Mouse (Mus musculus) midbrain, embryonic 10.5 days (tissue): Measurements from ENCODE around the gene 4930407I10Rik. TPM values are rescaled to one million over a fixed set of nuclear protein-coding genes. Genes with fewer than 3 reads are reported as not detected.

Experiments used
- DNase-seq: peaks from one replicate; pipeline ENCODE4 v3.0.0-alpha.2; 2017; ENCODE audit warnings: low spot score
- H3K27ac ChIP-seq: fragments of 300-500 bp; sonication (generic); replicated peaks from 2 replicates; pipeline ENCODE4 v1.5.1; 2016; ENCODE audit warnings: mild to moderate bottlenecking
- H3K27me3 ChIP-seq: fragments of 300-500 bp; sonication (generic); 2 replicates; pipeline ENCODE4 v1.6.1; 2016; ENCODE audit warnings: low read depth, mild to moderate bottlenecking; ENCODE audit not compliant: poor library complexity, severe bottlenecking
- H3K36me3 ChIP-seq: fragments of 300-500 bp; sonication (generic); 2 replicates; pipeline ENCODE4 v1.6.1; 2016; ENCODE audit warnings: mild to moderate bottlenecking, moderate library complexity
- H3K4me1 ChIP-seq: fragments of 300-500 bp; sonication (generic); 2 replicates; pipeline ENCODE4 v1.6.1; 2016
- H3K4me3 ChIP-seq: fragments of 300-500 bp; sonication (generic); 2 replicates; pipeline ENCODE4 v1.5.1; 2016; ENCODE audit warnings: mild to moderate bottlenecking, moderate library complexity
- H3K9me3 ChIP-seq: fragments of 300-500 bp; sonication (generic); replicated peaks from 2 replicates; pipeline ENCODE4 v1.6.1; 2016; ENCODE audit warnings: mild to moderate bottlenecking
- WGBS: fragments of 180-500 bp; shearing (Covaris S2); methylation state at CpG from one replicate; pipeline ENCODE4 v1.1.7; 2016; 5-methylcytosine and 5-hydroxymethylcytosine counted together
- polyA plus RNA-seq: library from polyadenylated mRNA; unstranded; fragments of >200 nt; fragmentation: Nextera tagmentation; extraction: Ambion mirVana; gene quantifications from 2 replicates; pipeline ENCODE4 v1.2.1, GENCODE M21; 2016

4930407I10Rik gene
- not detected in 2 replicates for polyA plus RNA-seq

DNA sequence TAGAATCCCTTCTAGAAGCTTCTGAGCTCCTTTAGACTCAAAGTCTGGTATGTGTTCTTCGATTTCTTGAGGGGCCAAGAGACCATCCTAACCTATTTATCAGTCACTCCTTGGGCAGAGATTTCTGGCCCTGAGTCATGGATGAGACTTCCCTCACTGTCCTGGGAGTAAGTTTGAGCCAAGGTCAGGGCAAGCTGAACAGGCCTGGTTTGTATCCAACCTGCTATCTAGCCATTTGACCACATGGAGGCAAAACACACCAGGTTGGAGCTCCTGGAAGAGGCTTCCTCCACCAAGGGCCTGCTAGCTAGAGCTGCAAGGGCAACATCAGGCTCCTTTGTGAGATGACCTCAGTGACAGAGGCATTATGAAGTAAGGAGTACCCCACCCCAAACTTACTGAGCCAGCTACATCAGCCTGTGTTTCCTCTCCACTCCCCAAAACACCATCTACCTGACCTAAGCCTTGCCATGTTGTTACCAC is at the start of gene 4930407I10Rik:
4930407I10Rik (plus strand) TSS at position 433 of the 483 bp plus-strand sequence.
- WGBS, result 80% methylated on average over 1 of the region's 1 CpGs
- Histone ChIP-seq H3K36me3 (no peaks in the 10 kb centered on the region), H3K9me3 (no peaks in the 10 kb centered on the region), H3K4me3 (no peak within 1 kb of the TSS), H3K4me1 (no peaks in the 10 kb centered on the region), H3K27me3 (peaks cover 16% of the 10 kb centered on the region), H3K27ac (no peak within 1 kb of the TSS)
- DNase-seq, result no peak

DNA sequence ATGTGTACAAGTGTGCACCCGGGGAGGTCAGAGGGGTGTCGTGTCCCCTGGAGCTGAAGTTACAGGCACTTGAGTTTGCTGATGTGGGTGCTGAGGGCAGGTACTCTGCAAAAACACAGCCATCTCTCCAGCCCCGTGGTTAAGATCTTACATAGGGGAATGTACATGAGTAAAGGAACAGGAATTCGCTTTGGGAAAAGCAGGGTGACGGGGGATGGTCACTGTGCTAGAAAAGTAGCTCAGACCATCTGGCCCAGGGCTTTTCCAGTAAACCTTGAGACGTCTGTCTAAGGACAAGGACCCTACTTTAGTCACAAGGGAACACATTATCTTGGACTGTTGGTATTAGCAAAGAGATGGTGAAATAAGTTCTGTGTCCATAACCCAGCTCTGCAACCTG is 47.0 kb upstream of the 4930407I10Rik start:
- H3K9me3 ChIP-seq, result no peaks in the 10 kb centered on the region
- H3K27ac ChIP-seq, result no peak overlapping the region
- WGBS, result 92% methylated on average over 6 of the region's 6 CpGs
- DNase-seq, result no peak
- no peak overlapping the region for H3K4me3 ChIP-seq
- peaks cover 7% of the 10 kb centered on the region; the same call in 1 of the 2 replicates for H3K36me3 ChIP-seq
- H3K4me1 ChIP-seq, result peaks cover 29% of the 10 kb centered on the region
- H3K27me3 ChIP-seq, result no peaks in the 10 kb centered on the region

DNA sequence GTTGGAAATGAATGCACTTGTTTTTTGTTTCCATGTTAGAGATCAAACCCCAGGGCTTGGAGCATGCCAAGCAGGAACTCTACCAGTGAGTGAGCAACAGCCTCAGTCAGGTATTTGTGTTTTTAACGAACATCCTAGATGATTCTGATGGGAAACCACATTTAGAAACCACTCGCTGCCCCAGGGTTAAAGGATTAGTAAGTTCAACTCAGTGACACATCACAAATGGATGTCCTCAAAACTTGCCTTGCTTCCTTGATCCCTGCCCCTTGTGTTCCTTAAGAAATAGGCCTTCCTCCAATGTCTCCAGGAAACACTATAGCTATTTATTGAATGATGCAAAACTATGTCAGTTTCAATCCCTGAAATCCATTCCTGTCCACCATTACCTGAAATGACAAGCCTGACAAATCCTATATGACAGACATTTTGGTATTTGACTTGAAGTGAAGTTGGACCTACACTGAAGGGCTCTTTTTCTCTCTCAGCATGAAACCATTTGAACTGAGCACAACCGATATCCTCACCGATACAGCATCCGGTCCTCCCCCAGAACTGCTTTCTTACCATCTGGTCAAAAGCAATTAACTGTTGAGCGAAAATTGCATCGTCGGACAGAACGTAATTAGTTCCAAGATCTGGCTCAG is 44.1 kb upstream of the 4930407I10Rik start:
- peaks cover 19% of the 10 kb centered on the region for H3K36me3 ChIP-seq
- WGBS, result 21% methylated on average over 9 of the region's 9 CpGs
- H3K4me1 ChIP-seq, result peaks cover 36% of the 10 kb centered on the region
- peak overlapping the region; percentile 85 for H3K4me3 ChIP-seq
- H3K27me3 ChIP-seq, result no peaks in the 10 kb centered on the region
- peak overlapping the region; percentile 91 for H3K27ac ChIP-seq
- DNase-seq, result no peak
- no peaks in the 10 kb centered on the region for H3K9me3 ChIP-seq

DNA sequence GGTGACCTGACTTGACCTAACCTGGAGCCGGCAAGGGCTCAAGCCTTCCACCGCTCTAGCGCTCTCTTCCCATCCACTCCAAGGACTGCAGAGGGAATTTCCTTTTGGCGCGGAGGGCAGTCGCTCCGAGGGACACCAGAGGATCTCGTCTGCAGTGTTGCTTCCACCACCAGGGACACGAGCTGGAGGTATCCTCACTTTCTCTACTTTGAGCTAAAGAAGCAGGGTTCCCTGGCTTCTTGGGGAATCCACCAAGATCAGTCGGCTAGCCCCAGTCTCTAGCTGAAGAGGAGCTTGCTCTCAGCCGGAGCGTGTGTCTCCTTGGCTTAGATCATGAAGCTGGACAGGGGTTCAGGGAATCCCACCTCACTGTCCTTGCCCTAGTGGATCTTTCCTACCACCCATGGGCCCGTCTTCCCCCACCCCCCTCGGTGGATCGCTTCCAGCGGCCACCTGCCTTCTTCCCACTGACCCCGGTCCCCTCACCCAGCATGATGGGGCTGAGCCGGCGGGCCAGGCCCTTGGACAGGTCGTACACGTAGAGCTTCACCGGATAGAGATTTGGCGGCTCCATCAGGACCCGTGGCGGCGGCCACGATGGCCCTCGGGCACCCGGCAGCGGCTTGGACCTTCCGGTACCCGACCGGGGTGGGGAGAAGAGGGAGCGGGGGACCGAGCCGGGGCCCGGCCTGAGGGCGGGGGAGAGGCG is 43.4 kb upstream of the 4930407I10Rik start:
- H3K36me3 ChIP-seq, result peaks cover 26% of the 10 kb centered on the region
- H3K4me1 ChIP-seq, result peaks cover 36% of the 10 kb centered on the region
- no peaks in the 10 kb centered on the region for H3K27me3 ChIP-seq
- H3K9me3 ChIP-seq, result no peaks in the 10 kb centered on the region
- no peak for DNase-seq
- H3K4me3 ChIP-seq, result peak overlapping the region; percentile 85
- peak overlapping the region; percentile 91 for H3K27ac ChIP-seq
- under 1% methylated on average over 39 of the region's 39 CpGs for WGBS

DNA sequence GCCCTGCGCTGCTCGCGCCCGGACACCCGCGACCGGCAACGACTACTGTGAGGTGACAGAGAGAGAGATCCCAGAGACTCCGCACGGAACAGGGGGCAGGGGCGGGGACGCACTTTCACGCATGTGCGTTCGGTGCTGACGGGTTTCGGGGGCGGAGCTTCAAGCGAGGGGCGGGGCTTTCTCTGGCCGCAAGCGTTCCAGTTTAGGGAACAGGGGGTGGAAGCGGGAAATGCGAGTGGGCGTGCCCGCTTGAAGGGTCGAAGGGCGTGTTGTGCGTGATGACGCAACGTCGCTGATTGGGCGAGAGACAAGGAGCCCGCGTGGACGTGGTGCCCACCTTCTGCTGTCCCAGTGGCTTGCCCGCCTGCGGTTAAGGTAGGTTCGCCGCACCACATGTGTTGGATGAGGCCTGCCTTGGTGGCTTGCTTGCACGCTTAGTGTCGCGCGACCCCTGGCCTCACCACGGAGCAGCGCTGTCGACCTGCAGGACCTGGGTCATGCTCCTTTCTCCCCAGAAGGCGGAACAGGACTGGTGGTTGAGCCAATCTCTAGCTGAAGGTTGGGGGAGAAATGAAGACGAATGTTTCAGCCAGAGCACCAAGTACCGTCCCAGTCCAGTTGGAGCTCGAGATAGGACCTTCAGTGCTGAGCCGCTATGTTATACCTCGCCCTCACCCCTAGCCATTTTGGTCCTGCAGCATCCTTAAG is 42.7 kb upstream of the 4930407I10Rik start:
- Histone ChIP-seq H3K27ac (peak overlapping the region; percentile 91), H3K36me3 (peaks cover 33% of the 10 kb centered on the region), H3K9me3 (no peaks in the 10 kb centered on the region), H3K4me1 (peaks cover 36% of the 10 kb centered on the region), H3K4me3 (peak overlapping the region; percentile 85), H3K27me3 (no peaks in the 10 kb centered on the region)
- 0% methylated on average over 53 of the region's 53 CpGs for WGBS
- peak; percentile 99 for DNase-seq

DNA sequence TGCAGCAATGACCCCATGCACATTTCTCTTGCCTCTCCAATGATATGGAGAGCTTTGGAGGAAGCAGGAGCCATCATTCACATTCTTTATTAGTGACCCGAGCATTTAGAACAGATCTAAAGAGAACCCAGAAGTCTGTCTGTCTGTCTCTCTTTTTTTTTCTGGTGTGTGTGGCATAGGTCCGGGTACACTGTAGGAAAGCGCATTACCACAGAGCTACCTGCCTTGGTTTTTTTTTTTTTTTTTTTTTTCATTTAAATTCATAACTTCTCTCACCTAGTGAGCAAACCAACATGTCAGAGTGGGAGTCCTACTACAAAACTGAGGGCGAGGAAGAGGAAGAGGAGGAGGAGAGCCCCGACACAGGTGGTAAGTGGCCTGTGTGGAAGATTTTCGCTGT is 42.1 kb upstream of the 4930407I10Rik start:
- WGBS, result 25% methylated on average over 6 of the region's 6 CpGs
- DNase-seq, result no peak
- peaks cover 37% of the 10 kb centered on the region for H3K36me3 ChIP-seq

DNA sequence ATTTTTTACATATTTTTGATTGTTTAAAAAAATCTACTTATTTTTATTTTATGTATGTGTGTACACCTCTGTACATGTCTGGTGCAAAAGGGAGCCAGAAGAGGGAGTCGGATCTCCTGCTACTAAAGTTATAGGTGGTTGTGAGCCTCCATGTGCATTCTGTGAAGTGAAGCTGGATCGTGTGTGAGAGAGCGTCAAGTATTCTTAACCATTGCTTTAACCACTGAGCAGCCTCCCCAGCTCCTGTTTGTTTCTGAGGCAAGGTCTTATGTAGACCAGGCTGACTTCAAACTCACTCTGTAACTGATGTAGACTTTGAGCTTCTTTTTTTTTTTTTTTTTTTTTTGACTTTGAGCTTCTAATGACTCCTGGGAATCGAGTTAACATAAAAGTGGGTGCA is 41.5 kb upstream of the 4930407I10Rik start:
- peaks cover 38% of the 10 kb centered on the region for H3K36me3 ChIP-seq
- peak overlapping the region; percentile 85; the same call in 1 of the 2 replicates for H3K4me3 ChIP-seq
- H3K4me1 ChIP-seq, result peaks cover 36% of the 10 kb centered on the region
- 79% methylated on average over 4 of the region's 4 CpGs for WGBS
- no peak overlapping the region for H3K27ac ChIP-seq
- DNase-seq, result no peak
- no peaks in the 10 kb centered on the region for H3K9me3 ChIP-seq
- H3K27me3 ChIP-seq, result no peaks in the 10 kb centered on the region

More for the DNA sequence above, 42.1 kb upstream of the 4930407I10Rik start:
- peaks cover 36% of the 10 kb centered on the region for H3K4me1 ChIP-seq
- peak overlapping the region; percentile 91 for H3K27ac ChIP-seq
- H3K27me3 ChIP-seq, result no peaks in the 10 kb centered on the region
- peak overlapping the region; percentile 85 for H3K4me3 ChIP-seq
- no peaks in the 10 kb centered on the region for H3K9me3 ChIP-seq

DNA sequence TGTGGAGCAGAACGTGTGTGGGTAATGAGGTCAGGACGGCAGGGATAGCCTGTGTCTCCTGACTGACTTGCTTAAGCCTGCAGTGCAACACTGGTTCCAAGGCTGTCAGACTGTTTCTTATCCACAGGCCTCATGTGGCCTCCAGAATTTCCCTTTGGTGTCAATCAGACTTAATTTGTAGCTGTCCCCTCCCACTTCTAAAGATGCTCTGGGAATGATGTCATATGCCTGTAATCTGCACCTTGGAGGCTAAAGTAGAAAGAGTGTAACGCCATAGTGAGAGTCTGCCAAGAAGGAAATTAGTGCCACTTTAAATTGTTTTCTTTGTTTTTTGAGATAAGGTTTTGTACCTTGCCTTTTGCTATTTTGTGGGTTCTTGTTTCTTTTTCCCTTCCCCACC is 39.7 kb upstream of the 4930407I10Rik start:
- peaks cover 56% of the 10 kb centered on the region for H3K36me3 ChIP-seq
- no peaks in the 10 kb centered on the region for H3K27me3 ChIP-seq
- no peak overlapping the region for H3K27ac ChIP-seq
- no peak for DNase-seq
- WGBS, result 86% methylated on average over 3 of the region's 3 CpGs
- no peaks in the 10 kb centered on the region for H3K9me3 ChIP-seq
- no peak overlapping the region for H3K4me3 ChIP-seq
- H3K4me1 ChIP-seq, result peaks cover 33% of the 10 kb centered on the region

DNA sequence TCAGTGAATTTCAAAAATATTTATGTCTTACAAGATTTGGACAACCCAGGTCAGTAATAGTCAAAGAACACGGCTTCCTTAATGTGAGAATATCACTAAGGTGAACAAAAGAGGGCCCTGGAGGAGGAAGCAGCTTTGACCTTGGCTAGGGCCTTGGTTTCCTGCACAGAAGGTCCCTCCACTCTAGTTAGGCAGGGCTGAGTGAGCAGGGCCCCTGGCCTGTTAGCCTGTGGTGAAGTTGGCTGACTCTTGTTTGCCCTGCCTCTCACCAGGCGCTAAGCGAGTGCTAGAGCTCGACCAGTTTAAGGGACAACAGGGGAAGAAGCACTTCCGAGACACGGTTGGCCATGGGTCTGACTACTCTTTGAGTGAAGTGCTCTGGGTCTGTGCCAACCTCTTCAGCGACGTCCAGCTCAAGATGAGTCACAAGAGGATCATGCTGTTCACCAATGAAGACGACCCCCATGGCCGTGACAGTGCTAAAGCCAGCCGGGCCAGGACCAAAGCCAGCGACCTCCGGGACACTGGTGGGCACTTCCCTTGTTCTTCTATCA is 36.3 kb upstream of the 4930407I10Rik start:
- Histone ChIP-seq H3K36me3 (peaks cover 89% of the 10 kb centered on the region), H3K4me3 (no peak overlapping the region), H3K9me3 (no peaks in the 10 kb centered on the region; the same call in 1 of the 2 replicates), H3K27ac (no peak overlapping the region), H3K27me3 (no peaks in the 10 kb centered on the region), H3K4me1 (peaks cover 1% of the 10 kb centered on the region; the same call in 1 of the 2 replicates)
- 92% methylated on average over 13 of the region's 13 CpGs for WGBS
- no peak for DNase-seq

DNA sequence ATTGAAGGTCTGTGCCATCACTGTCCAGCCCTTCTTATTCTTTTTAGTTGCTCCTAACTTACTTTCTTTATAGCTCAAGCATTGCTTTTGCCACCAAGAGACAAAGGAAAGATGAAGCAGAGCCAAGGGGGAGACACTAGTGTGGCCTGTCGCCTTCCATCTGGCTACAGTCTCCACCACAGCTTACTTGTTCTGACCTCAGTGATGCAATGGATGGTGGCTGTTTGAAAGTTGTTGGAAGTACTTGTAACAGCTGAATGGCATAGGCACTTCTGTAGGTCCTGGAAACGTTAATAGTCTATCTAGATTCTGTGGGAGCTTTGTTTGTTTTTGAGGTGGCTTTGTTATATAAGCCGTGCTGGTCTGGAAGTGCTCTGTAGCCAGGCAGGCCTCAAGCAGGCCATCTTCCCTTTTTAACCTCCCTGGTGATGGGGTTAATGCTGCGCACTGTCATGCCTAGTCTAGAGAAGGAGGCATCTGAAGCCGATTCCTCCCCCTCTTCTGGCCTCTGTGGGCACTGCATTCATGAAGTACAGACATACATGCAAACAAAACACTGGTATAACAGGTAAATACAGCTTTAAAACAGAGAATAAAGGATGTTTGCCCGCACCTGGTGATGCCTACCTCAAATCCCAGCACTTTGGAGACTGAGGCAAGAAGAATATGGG is 34.9 kb upstream of the 4930407I10Rik start:
- Histone ChIP-seq H3K27ac (no peak overlapping the region), H3K9me3 (no peaks in the 10 kb centered on the region; the same call in 1 of the 2 replicates), H3K27me3 (no peaks in the 10 kb centered on the region), H3K4me3 (no peak overlapping the region), H3K4me1 (no peaks in the 10 kb centered on the region), H3K36me3 (peaks cover 100% of the 10 kb centered on the region)
- DNase-seq, result no peak
- WGBS, result 92% methylated on average over 6 of the region's 6 CpGs

DNA sequence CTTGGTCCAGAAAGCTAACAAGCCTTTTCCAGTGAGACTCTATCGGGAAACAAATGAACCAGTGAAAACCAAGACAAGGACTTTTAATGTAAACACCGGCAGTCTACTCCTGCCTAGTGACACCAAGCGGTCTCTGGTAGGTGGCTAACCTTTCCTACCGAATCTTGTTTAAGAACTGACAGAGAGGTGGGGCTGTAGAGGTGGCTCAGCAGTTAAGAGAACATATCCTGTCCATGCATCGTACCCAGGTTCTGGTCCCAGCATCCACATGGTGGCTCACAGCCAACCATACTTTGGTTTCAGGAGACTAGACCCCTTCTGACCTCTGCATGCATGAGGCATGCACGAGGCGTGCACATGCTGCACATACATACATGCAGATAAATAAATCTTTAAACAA is 31.7 kb upstream of the 4930407I10Rik start:
- 93% methylated on average over 7 of the region's 7 CpGs for WGBS
- Histone ChIP-seq H3K36me3 (peaks cover 100% of the 10 kb centered on the region), H3K4me3 (no peak overlapping the region), H3K9me3 (no peaks in the 10 kb centered on the region; the same call in 1 of the 2 replicates), H3K4me1 (no peaks in the 10 kb centered on the region), H3K27ac (no peak overlapping the region), H3K27me3 (no peaks in the 10 kb centered on the region)
- DNase-seq, result no peak

DNA sequence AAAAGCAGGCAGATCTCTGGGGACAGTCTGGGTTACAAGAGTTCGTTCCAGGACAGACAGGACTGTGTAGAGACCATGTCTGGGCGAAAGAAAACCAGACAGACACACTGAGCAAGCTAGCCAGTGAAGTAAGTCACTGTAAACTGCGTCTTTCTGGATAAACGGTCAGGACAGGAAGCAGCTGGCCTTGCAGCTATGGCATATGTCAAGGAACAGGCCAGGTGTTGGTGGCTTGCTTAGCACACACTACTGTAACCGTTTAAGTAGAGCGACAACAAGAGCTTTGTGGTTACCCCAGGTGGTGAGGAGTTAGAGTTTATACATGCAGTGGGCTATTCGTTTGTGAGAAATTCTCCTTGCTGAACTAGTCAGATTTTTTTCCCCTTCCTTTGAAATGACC is 31.2 kb upstream of the 4930407I10Rik start:
- Histone ChIP-seq H3K36me3 (peaks cover 99% of the 10 kb centered on the region), H3K4me1 (no peaks in the 10 kb centered on the region), H3K9me3 (no peaks in the 10 kb centered on the region; the same call in 1 of the 2 replicates), H3K27me3 (no peaks in the 10 kb centered on the region), H3K27ac (no peak overlapping the region), H3K4me3 (no peak overlapping the region)
- 96% methylated on average over 7 of the region's 7 CpGs for WGBS
- DNase-seq, result no peak
